Mouse (Mus musculus): ENCODE results near the gene Eng. TPM values are rescaled to one million over a fixed set of nuclear protein-coding genes. Genes with fewer than 3 reads are reported as not detected.
A peak's percentile ranks its signal among the peaks of the same experiment; 100 is the strongest.

Eng gene
- polyA plus RNA-seq, 1 experiment from 2014 or later, result 30.5 TPM

- no peaks in the 10 kb centered on the region for H3K9me3 ChIP-seq (ENCODE audit: control insufficient read depth, low read length)
- no peak for DNase-seq (ENCODE audit: low spot score)
These were observed 35.4 kb downstream of the Eng start for GRCm38 (mm10) chr2:32681754-32682153.

GRCm38 (mm10) chr2:32682721-32683417, 36.5 kb downstream of the Eng start:
- Histone ChIP-seq H3K27me3 (ENCODE audit: control insufficient read depth, insufficient read depth, low read length) (no peaks in the 10 kb centered on the region), H3K9ac (no peak overlapping the region), H3K27ac (no peak overlapping the region), H3K36me3 (replicated peaks; ENCODE audit: control insufficient read depth, insufficient read depth) (peaks cover 61% of the 10 kb centered on the region), H3K4me1 (replicated peaks; ENCODE audit: control insufficient read depth, insufficient read depth, low read length) (no peaks in the 10 kb centered on the region), H3K4me2 (replicated peaks) (no peak overlapping the region), H3K4me3 (replicated peaks; ENCODE audit: low read length) (no peak overlapping the region), H3K9me3 (ENCODE audit: control insufficient read depth, low read length) (no peaks in the 10 kb centered on the region)
- ATAC-seq (ENCODE audit: low FRiP score), result no peak
- DNase-seq (ENCODE audit: low spot score), result no peak
- 76% methylated on average over 14 of the region's 14 CpGs for WGBS

More at GRCm38 (mm10) chr2:32681754-32682153, 35.4 kb downstream of the Eng start:
- Histone ChIP-seq H3K27ac (no peak overlapping the region), H3K4me3 (replicated peaks; ENCODE audit: low read length) (no peak overlapping the region), H3K36me3 (replicated peaks; ENCODE audit: control insufficient read depth, insufficient read depth) (peaks cover 49% of the 10 kb centered on the region), H3K27me3 (ENCODE audit: control insufficient read depth, insufficient read depth, low read length) (no peaks in the 10 kb centered on the region), H3K4me2 (replicated peaks) (no peak overlapping the region), H3K9ac (no peak overlapping the region), H3K4me1 (replicated peaks; ENCODE audit: control insufficient read depth, insufficient read depth, low read length) (no peaks in the 10 kb centered on the region)
- no peak for ATAC-seq (ENCODE audit: low FRiP score)
- WGBS, result 65% methylated on average over 6 of the region's 6 CpGs

- 92% methylated on average over 10 of the region's 10 CpGs for WGBS
- Histone ChIP-seq H3K27ac (no peak overlapping the region), H3K9me3 (ENCODE audit: control insufficient read depth, low read length) (no peaks in the 10 kb centered on the region), H3K36me3 (replicated peaks; ENCODE audit: control insufficient read depth, insufficient read depth) (peaks cover 62% of the 10 kb centered on the region), H3K4me2 (replicated peaks) (no peak overlapping the region), H3K27me3 (ENCODE audit: control insufficient read depth, insufficient read depth, low read length) (no peaks in the 10 kb centered on the region), H3K4me3 (replicated peaks; ENCODE audit: low read length) (no peak overlapping the region), H3K4me1 (replicated peaks; ENCODE audit: control insufficient read depth, insufficient read depth, low read length) (no peaks in the 10 kb centered on the region), H3K9ac (no peak overlapping the region)
- no peak for DNase-seq (ENCODE audit: low spot score)
- ATAC-seq (ENCODE audit: low FRiP score), result no peak
These were observed 37.3 kb downstream of the Eng start for GRCm38 (mm10) chr2:32683701-32684100.

- Histone ChIP-seq H3K9me3 (ENCODE audit: control insufficient read depth, low read length) (no peaks in the 10 kb centered on the region), H3K4me2 (replicated peaks) (no peak overlapping the region), H3K9ac (no peak overlapping the region), H3K4me3 (replicated peaks; ENCODE audit: low read length) (no peak overlapping the region), H3K27ac (no peak overlapping the region), H3K4me1 (replicated peaks; ENCODE audit: control insufficient read depth, insufficient read depth, low read length) (no peaks in the 10 kb centered on the region), H3K36me3 (replicated peaks; ENCODE audit: control insufficient read depth, insufficient read depth) (peaks cover 62% of the 10 kb centered on the region), H3K27me3 (ENCODE audit: control insufficient read depth, insufficient read depth, low read length) (no peaks in the 10 kb centered on the region)
- ATAC-seq (ENCODE audit: low FRiP score) (no peak), DNase-seq (ENCODE audit: low spot score) (no peak)
- WGBS, result 92% methylated on average over 15 of the region's 15 CpGs
These were observed 38.5 kb downstream of the Eng start for GRCm38 (mm10) chr2:32684681-32685428.

DNA sequence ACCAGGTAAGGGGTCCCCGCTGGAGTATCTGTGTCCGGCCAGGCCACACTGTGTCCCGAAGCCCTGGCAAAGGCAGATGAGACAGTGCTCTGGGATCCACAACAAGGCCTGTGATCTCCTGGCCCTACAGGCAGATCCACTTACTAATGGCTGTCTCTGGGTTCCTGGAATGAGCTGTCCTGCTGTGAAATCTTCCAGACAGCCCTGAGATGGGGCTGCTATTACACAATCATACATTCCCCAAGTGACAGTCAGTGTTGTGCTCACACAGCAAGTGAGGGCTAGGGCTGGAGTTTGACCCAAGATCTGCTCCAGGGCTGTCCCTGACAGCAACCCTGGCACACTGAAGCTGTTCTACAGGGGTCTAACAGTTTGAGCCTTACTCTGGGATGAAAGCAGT, 39.4 kb downstream of the Eng start:
- ATAC-seq (ENCODE audit: low FRiP score) (no peak), DNase-seq (ENCODE audit: low spot score) (no peak)
- Histone ChIP-seq H3K4me1 (replicated peaks; ENCODE audit: control insufficient read depth, insufficient read depth, low read length) (no peaks in the 10 kb centered on the region), H3K27ac (no peak overlapping the region), H3K9ac (no peak overlapping the region), H3K4me2 (replicated peaks) (no peak overlapping the region), H3K4me3 (replicated peaks; ENCODE audit: low read length) (no peak overlapping the region), H3K9me3 (ENCODE audit: control insufficient read depth, low read length) (no peaks in the 10 kb centered on the region), H3K27me3 (ENCODE audit: control insufficient read depth, insufficient read depth, low read length) (no peaks in the 10 kb centered on the region), H3K36me3 (replicated peaks; ENCODE audit: control insufficient read depth, insufficient read depth) (peaks cover 62% of the 10 kb centered on the region)
- 99% methylated on average over 3 of the region's 3 CpGs for WGBS

DNA sequence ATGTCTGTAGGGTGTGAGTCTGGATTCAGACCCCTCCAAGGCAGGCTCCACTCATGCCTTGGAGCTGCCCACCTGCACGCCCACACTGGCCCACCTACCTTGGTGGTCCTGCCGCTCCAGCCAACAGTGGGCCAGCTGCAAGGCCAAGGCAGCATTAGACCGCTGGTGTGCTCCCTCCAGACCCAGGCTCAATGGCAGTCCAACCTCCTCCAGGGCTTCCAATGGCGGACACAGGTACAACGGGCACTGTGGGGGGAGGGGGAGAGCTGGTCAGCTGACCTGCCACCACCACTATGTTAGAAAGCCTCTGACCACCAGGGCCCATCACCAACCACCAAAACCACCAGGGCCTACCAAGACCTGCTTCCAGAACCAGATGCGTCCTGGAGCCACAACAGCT, 40.2 kb downstream of the Eng start:
- ATAC-seq (ENCODE audit: low FRiP score) (no peak), DNase-seq (ENCODE audit: low spot score) (no peak)
- Histone ChIP-seq H3K9ac (no peak overlapping the region), H3K9me3 (ENCODE audit: control insufficient read depth, low read length) (no peaks in the 10 kb centered on the region), H3K4me1 (replicated peaks; ENCODE audit: control insufficient read depth, insufficient read depth, low read length) (no peaks in the 10 kb centered on the region), H3K27ac (no peak overlapping the region), H3K4me3 (replicated peaks; ENCODE audit: low read length) (no peak overlapping the region), H3K27me3 (ENCODE audit: control insufficient read depth, insufficient read depth, low read length) (no peaks in the 10 kb centered on the region), H3K36me3 (replicated peaks; ENCODE audit: control insufficient read depth, insufficient read depth) (peaks cover 62% of the 10 kb centered on the region), H3K4me2 (replicated peaks) (no peak overlapping the region)
- 95% methylated on average over 6 of the region's 6 CpGs for WGBS

GRCm38 (mm10) chr2:32687562-32687961, 41.2 kb downstream of the Eng start:
- no peaks in the 10 kb centered on the region for H3K27me3 ChIP-seq (ENCODE audit: control insufficient read depth, insufficient read depth, low read length)
- H3K36me3 ChIP-seq (replicated peaks; ENCODE audit: control insufficient read depth, insufficient read depth), result peaks cover 54% of the 10 kb centered on the region
- H3K27ac ChIP-seq, result no peak overlapping the region
- DNase-seq (ENCODE audit: low spot score) (no peak), ATAC-seq (ENCODE audit: low FRiP score) (no peak)
- H3K9ac ChIP-seq, result no peak overlapping the region
- 0 out of 2 replicates have a peak, but pooled peaks cover under 1% of the 10 kb centered on the region for H3K4me1 ChIP-seq (replicated peaks; ENCODE audit: control insufficient read depth, insufficient read depth, low read length)
- no peak overlapping the region for H3K4me2 ChIP-seq (replicated peaks)
- 93% methylated on average over 8 of the region's 8 CpGs for WGBS
- no peaks in the 10 kb centered on the region for H3K9me3 ChIP-seq (ENCODE audit: control insufficient read depth, low read length)
- no peak overlapping the region for H3K4me3 ChIP-seq (replicated peaks; ENCODE audit: low read length)

DNA sequence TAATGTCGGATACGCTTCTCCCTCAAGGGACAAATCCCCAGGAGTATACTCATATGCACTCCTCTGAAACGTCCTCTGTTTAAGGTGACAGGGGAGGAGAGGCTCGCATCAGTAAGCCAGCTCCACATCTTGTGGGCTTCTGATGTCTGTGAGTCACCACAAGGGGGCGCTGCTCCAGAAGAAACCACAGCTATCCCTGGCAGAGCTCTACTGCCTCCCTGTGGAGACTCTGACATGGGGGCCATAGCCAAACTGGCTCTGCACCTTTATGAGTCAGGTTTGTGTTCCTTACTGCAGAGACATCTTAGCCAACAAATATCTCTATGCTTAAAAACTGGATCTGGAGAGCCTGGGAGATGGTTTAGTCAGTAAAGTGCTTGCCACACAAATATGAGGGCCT, 43.0 kb downstream of the Eng start:
- no peak overlapping the region for H3K4me2 ChIP-seq (replicated peaks)
- ATAC-seq (ENCODE audit: low FRiP score), result no peak
- 0 out of 2 replicates have a peak, but pooled peaks cover 9% of the 10 kb centered on the region for H3K4me1 ChIP-seq (replicated peaks; ENCODE audit: control insufficient read depth, insufficient read depth, low read length)
- no peak overlapping the region for H3K9ac ChIP-seq
- WGBS, result 26% methylated on average over 5 of the region's 5 CpGs
- no peaks in the 10 kb centered on the region for H3K27me3 ChIP-seq (ENCODE audit: control insufficient read depth, insufficient read depth, low read length)
- no peak overlapping the region for H3K4me3 ChIP-seq (replicated peaks; ENCODE audit: low read length)
- H3K36me3 ChIP-seq (replicated peaks; ENCODE audit: control insufficient read depth, insufficient read depth), result peaks cover 35% of the 10 kb centered on the region
- peak; percentile 85 for DNase-seq (ENCODE audit: low spot score)
- no peaks in the 10 kb centered on the region for H3K9me3 ChIP-seq (ENCODE audit: control insufficient read depth, low read length)
- no peak overlapping the region for H3K27ac ChIP-seq

DNA sequence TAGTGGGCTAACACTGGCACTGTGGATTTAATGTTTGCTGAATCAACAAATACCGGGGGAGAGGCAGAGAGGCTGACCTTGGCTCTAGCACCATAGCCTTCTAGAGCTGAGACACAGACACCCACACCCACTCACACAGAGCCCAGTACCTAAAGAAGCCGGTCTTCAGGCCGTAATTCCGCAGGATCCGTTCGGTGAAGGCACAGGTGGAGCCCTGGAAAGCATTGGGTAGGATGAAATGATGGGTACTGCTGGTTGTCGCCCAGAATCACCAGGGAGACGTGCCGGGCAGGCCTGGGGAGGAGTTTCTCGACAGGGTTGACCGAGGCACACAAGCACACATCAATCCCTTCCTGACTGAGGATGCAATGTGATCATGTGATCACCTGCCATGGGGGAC, 44.6 kb downstream of the Eng start:
- Histone ChIP-seq H3K4me1 (replicated peaks; ENCODE audit: control insufficient read depth, insufficient read depth, low read length) (0 out of 2 replicates have a peak, but pooled peaks cover 9% of the 10 kb centered on the region), H3K4me2 (replicated peaks) (no peak overlapping the region), H3K9ac (no peak overlapping the region), H3K4me3 (replicated peaks; ENCODE audit: low read length) (no peak overlapping the region), H3K9me3 (ENCODE audit: control insufficient read depth, low read length) (no peaks in the 10 kb centered on the region), H3K27ac (no peak overlapping the region), H3K27me3 (ENCODE audit: control insufficient read depth, insufficient read depth, low read length) (no peaks in the 10 kb centered on the region), H3K36me3 (replicated peaks; ENCODE audit: control insufficient read depth, insufficient read depth) (peaks cover 20% of the 10 kb centered on the region)
- WGBS, result 90% methylated on average over 11 of the region's 11 CpGs
- no peak for ATAC-seq (ENCODE audit: low FRiP score)
- no peak for DNase-seq (ENCODE audit: low spot score)

Measured in hindbrain, embryonic 14.5 days (tissue).